In genomic region chr14:45504422-45505113, GRCm38 (mm10) we compare ENCODE assay signal across 24 mouse cellular contexts. TPM values are rescaled to one million over a fixed set of nuclear protein-coding genes. Genes with fewer than 3 reads are reported as not detected.
DNase-seq lines count a peak whose midpoint lies in the region; ATAC-seq and TF ChIP-seq lines count a peak whose summit lies in the region.
"Had no signal": no experiment of that assay in that cellular context is flagged by ENCODE, and none has a peak within 500 bp of the region (broad histone marks: within the 10 kb centered on the region; RNA-seq: fewer than 3 reads in every experiment).

No protein-coding gene starts in this region.

- no peaks in the 10 kb centered on the region for H3K27me3 ChIP-seq in kidney, embryonic 14.5 days (ENCODE audit: control insufficient read depth, insufficient read depth, low read length)
- H3K27me3 ChIP-seq: hindbrain, embryonic 12.5 days; megakaryocyte, embryonic 14.5 days had no signal

- H3K9me3 ChIP-seq in kidney, embryonic 14.5 days (ENCODE audit: control insufficient read depth, low read length): no peaks in the 10 kb centered on the region
- H3K9me3 ChIP-seq: heart, embryonic 10.5 days; hindbrain, embryonic 12.5 days; megakaryocyte, embryonic 14.5 days had no signal

- intact Hi-C loops in gastrocnemius, adult 2 months (cut with DNase I): no loop called here
- intact Hi-C loops in gastrocnemius, postnatal 36 days (cut with DNase I): no loop called here

- no peak overlapping the region for H3K4me2 ChIP-seq in kidney, embryonic 14.5 days (replicated peaks; ENCODE audit: low read depth, low read length)
- H3K4me2 ChIP-seq: hindbrain, embryonic 12.5 days had no signal

- no peak for ATAC-seq in kidney, embryonic 14.5 days (ENCODE audit: low FRiP score, low TSS enrichment)
- ATAC-seq: forebrain, embryonic 14.5 days; inflammation-experienced regulatory T-cells, adult 6 months had no signal

- WGBS in kidney, embryonic 14.5 days: 90% methylated on average over 10 of the region's 10 CpGs

- H3K27ac ChIP-seq in gastrocnemius, adult 2 months: peak overlapping the region; percentile 82
- H3K27ac ChIP-seq in kidney, embryonic 14.5 days (ENCODE audit: low read depth, low read length): no peak overlapping the region
- H3K27ac ChIP-seq: heart, embryonic 10.5 days; hindbrain, embryonic 12.5 days had no signal

- peak overlapping the region; percentile 5 for H3K4me3 ChIP-seq in gastrocnemius, adult 2 months
- H3K4me3 ChIP-seq in kidney, embryonic 14.5 days (ENCODE audit: low read length): no peak overlapping the region
- H3K4me3 ChIP-seq: erythroblast, embryonic 14.5 days; heart, embryonic 10.5 days; hindbrain, embryonic 12.5 days; megakaryocyte, embryonic 14.5 days; myocyte had no signal

- no peak overlapping the region for H3K9ac ChIP-seq in kidney, embryonic 14.5 days (ENCODE audit: low read depth, low read length)
- H3K9ac ChIP-seq: hindbrain, embryonic 12.5 days had no signal

- peaks cover 17% of the 10 kb centered on the region for H3K36me3 ChIP-seq in kidney, embryonic 14.5 days (ENCODE audit: control insufficient read depth, insufficient read depth, low read length)

- DNase-seq in gastrocnemius, adult 2 months: no peak
- DNase-seq in gastrocnemius, postnatal 36 days: no peak
- peak; percentile 56 for DNase-seq in kidney, adult 9 months
- peak; percentile 37 to 39 for DNase-seq in adrenal gland, postnatal 36 days
- DNase-seq in fibroblast of lung, adult 2 months (ENCODE audit: low read depth): peak; percentile 44
- DNase-seq in cerebellum, postnatal 14 days: no peak
- DNase-seq: B cell, adult 2 months; cerebellum, adult 8-10 months; gastrocnemius, postnatal 25 days; heart, postnatal 10 days; left cerebral cortex, postnatal 4 days; liver; lung, adult 18-20 months; midbrain, embryonic 14.5 days; right cerebral cortex, postnatal 4 days had no signal

- TF ChIP-seq CTCF in gastrocnemius, adult 2 months (IDR thresholded peaks at IDR 0.05): no peak

- peaks cover 16% of the 10 kb centered on the region for H3K4me1 ChIP-seq in kidney, embryonic 14.5 days (ENCODE audit: control insufficient read depth, insufficient read depth, low read length)
- H3K4me1 ChIP-seq: megakaryocyte, embryonic 14.5 days had no signal

RNA-seq across cellular contexts. Expression of gene Fermt2, which starts 25.4 kb away (rescaled TPM):
- total RNA-seq in gastrocnemius, adult 2 months (2021): 100 to 1,000 TPM; 214 to 243 TPM
- total RNA-seq in gastrocnemius, postnatal 36 days (2021): 100 to 1,000 TPM; 229 to 231 TPM
- polyA plus RNA-seq in kidney, embryonic 14.5 days (2014; fragmentation: Nextera tagmentation; extraction: Ambion mirVana): 147 and 172 TPM in 2 replicates
- total RNA-seq in adrenal gland, postnatal 36 days (2021): 100 to 1,000 TPM; 105 to 134 TPM
- total RNA-seq: common myeloid progenitor, adult 5-6 weeks had no signal
- polyA plus RNA-seq: erythroblast, embryonic 14.5 days; inflammation-experienced regulatory T-cells, adult 6 months had no signal

Comparison
In these comparisons a context has a peak if more than half of its experiments do, and no peak if none do; other contexts are left out.
1. DNase-seq: peak in kidney, adult 9 months (single experiment), adrenal gland, postnatal 36 days (2 of 2) and fibroblast of lung, adult 2 months (single experiment); none in gastrocnemius, adult 2 months (single experiment), gastrocnemius, postnatal 36 days (0 of 2) and cerebellum, postnatal 14 days (0 of 2).